Mouse (Mus musculus) liver, adult 2 months (tissue): ENCODE measurements around the gene Pygo2. TPM values are rescaled to one million over a fixed set of nuclear protein-coding genes. Genes with fewer than 3 reads are reported as not detected.

ENCODE experiments used
- DNase-seq: peaks from one replicate; pipeline ENCODE4 v3.0.0-alpha.2; 2011; ENCODE audit warnings: low read depth, low spot score; ENCODE audit errors: extremely low read depth
- H3K27ac ChIP-seq: fragments of 200-500 bp; replicated peaks from 2 replicates; pipeline ENCODE4 v1.5.1; 2012; ENCODE audit warnings: low read depth, mild to moderate bottlenecking, control low read depth, inconsistent platforms, low read length; ENCODE audit not compliant: insufficient read depth
- H3K27me3 ChIP-seq: fragments of 200-500 bp; 2 replicates; pipeline ENCODE4 v1.6.1; 2012; ENCODE audit warnings: mild to moderate bottlenecking, moderate library complexity, low read length, inconsistent platforms; ENCODE audit not compliant: control insufficient read depth, insufficient read depth
- H3K36me3 ChIP-seq: fragments of 200-500 bp; 2 replicates; pipeline ENCODE4 v1.6.1; 2012; ENCODE audit warnings: low read length, inconsistent platforms; ENCODE audit not compliant: control insufficient read depth, insufficient read depth
- H3K4me1 ChIP-seq: fragments of 200-500 bp; 2 replicates; pipeline ENCODE4 v1.6.1; 2011; ENCODE audit warnings: low read length; ENCODE audit not compliant: control insufficient read depth, insufficient read depth
- H3K4me3 ChIP-seq: fragments of 200-500 bp; 2 replicates; pipeline ENCODE4 v1.5.1; 2011; ENCODE audit warnings: low read depth, mild to moderate bottlenecking, control low read depth, low read length, moderate library complexity; ENCODE audit not compliant: insufficient read depth
- H3K79me2 ChIP-seq: fragments of 200-500 bp; 2 replicates; pipeline ENCODE4 v1.6.1; 2012; ENCODE audit warnings: inconsistent platforms, mild to moderate bottlenecking, low read length, moderate library complexity; ENCODE audit not compliant: control insufficient read depth, insufficient read depth
- H3K9ac ChIP-seq: fragments of 200-500 bp; 2 replicates; pipeline ENCODE4 v1.6.1; 2012; ENCODE audit warnings: low read depth, mild to moderate bottlenecking, control low read depth, inconsistent platforms, low read length
- CTCF ChIP-seq: fragments of 200-500 bp; IDR thresholded peaks from 2 replicates; pipeline ENCODE4 v1.5.1; 2011; ENCODE audit warnings: low read depth, low read length, control low read depth
- POLR2A ChIP-seq: fragments of 200-500 bp; IDR thresholded peaks from 2 replicates; pipeline ENCODE4 v1.6.1; 2011; ENCODE audit warnings: low read length, control low read depth; ENCODE audit not compliant: insufficient read depth; ENCODE audit errors: extremely low read depth
- WGBS: fragments of 180-500 bp; shearing (Covaris S2); methylation state at CpG from one replicate; pipeline ENCODE4 v1.1.7; 2018; 5-methylcytosine and 5-hydroxymethylcytosine counted together
- polyA plus RNA-seq: library from polyadenylated mRNA; depleted of rRNA; stranded (reverse); fragments of >200 nt; gene quantifications from 2 replicates; pipeline ENCODE4 v1.2.3, GENCODE M21; 2012
- total RNA-seq: library from RNA; depleted of rRNA; stranded (reverse); fragments of >200 nt; gene quantifications from 2 replicates; pipeline ENCODE4 v1.2.3, GENCODE M21; 2014

The Pygo2 gene
- total and polyA plus RNA-seq, 2 experiments: 4.4 to 26.5 TPM

DNA sequence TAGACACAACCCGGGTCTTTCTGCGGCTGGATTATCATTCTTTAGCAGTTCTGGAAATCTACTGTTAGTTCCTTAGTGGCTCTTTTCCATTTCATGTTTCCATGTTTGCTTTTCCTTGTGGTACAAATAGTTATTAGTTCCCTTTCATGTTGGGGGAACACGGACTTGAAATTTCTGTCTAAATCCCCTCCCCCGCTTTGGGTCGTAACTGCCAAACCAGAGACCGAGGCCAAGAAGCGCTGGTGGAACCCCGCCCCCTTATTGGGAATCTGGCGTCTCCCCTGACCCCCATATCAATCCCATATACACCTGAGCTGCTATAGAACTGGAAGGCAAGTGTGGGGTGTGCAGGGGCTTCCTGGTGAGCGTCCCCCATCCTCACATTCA, 34.6 kb upstream of the Pygo2 start:
- Histone ChIP-seq H3K27ac (peak overlapping the region; percentile 98), H3K9ac (peak overlapping the region; percentile 92), H3K4me1 (peaks cover 13% of the 10 kb centered on the region), H3K4me3 (peak overlapping the region; percentile 85), H3K27me3 (no peaks in the 10 kb centered on the region), H3K79me2 (peaks cover 23% of the 10 kb centered on the region), H3K36me3 (peaks cover 2% of the 10 kb centered on the region; the same call in 1 of the 2 replicates)
- peak; percentile 61 for DNase-seq
- TF ChIP-seq CTCF (no peak), POLR2A (no peak)
- 1% methylated on average over 10 of the region's 10 CpGs for WGBS

DNA sequence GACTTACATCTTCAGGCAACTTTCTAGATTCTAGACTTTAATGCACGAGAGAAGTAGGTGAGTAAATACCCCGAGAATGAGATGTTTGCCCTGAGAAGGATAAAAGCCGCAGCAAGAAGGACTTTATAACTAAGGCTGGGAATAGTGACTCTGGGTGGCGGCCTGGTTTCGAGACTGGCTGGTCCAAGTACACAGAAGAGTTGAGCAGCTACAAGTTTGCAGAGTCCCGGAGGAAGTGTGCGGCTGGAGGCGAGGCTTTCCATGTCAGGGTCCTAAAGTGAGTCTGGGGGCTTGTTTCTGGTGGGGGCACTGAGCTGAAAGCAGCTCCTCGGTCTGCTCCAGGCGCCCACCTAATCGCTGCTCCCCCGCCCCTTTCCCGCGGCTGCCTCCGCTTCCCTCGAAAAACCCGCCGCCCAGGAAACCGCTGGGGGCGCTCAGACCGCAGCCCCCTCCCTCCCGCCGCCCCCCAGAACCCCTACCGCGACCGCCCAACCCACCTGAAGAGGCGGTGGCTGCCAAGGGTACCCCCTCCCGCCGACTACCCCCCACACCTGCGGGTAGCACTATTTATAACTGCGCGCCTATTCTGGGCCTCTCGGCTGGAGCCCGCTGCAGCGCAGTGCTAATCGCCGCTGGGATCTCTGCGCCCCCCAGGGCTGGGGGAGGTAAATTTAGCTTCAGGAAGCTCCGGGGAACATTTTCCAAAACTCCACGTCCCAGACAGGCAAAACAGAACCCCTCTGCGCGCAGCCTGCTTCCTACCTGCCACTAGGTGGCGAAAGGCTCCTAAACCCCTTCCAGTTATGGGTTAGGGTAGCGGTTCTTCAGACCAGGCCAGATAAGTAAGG, 34.0 kb upstream of the Pygo2 start:
- Histone ChIP-seq H3K27ac (peak overlapping the region; percentile 98), H3K27me3 (no peaks in the 10 kb centered on the region), H3K36me3 (peaks cover 2% of the 10 kb centered on the region; the same call in 1 of the 2 replicates), H3K4me1 (peaks cover 8% of the 10 kb centered on the region), H3K4me3 (peak overlapping the region; percentile 85), H3K9ac (peak overlapping the region; percentile 92), H3K79me2 (peaks cover 18% of the 10 kb centered on the region)
- peak; percentile 76 for DNase-seq
- WGBS: under 1% methylated on average over 42 of the region's 44 CpGs
- TF ChIP-seq CTCF (peak; percentile 92), POLR2A (no peak)

DNA sequence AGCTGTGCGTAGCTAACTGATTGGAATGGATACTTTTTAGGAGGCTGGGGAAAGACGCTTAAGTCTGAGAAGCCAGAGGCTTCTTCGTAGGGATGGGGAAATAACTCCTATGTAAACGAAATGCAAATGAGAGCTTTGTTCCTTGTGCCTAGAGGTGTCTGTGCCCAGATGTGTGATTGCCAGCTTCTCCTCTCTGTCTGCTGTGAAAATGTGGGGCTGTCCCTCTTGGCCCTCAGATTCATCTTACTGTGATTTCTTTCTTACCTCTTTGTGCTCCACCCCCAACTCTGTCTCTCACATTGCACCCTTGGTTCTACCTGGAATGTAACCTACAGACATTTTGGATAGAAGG, 33.4 kb upstream of the Pygo2 start:
- peak overlapping the region; percentile 79 for H3K27ac ChIP-seq
- peaks cover 2% of the 10 kb centered on the region; the same call in 1 of the 2 replicates for H3K36me3 ChIP-seq
- peak overlapping the region; percentile 92 for H3K9ac ChIP-seq
- 0% methylated on average over 4 of the region's 4 CpGs for WGBS
- peaks cover 4% of the 10 kb centered on the region; the same call in 1 of the 2 replicates for H3K4me1 ChIP-seq
- no peaks in the 10 kb centered on the region for H3K27me3 ChIP-seq
- TF ChIP-seq POLR2A: no peak
- no peak for TF ChIP-seq CTCF
- peaks cover 12% of the 10 kb centered on the region; the same call in 1 of the 2 replicates for H3K79me2 ChIP-seq
- H3K4me3 ChIP-seq: peak overlapping the region; percentile 85
- no peak for DNase-seq

DNA sequence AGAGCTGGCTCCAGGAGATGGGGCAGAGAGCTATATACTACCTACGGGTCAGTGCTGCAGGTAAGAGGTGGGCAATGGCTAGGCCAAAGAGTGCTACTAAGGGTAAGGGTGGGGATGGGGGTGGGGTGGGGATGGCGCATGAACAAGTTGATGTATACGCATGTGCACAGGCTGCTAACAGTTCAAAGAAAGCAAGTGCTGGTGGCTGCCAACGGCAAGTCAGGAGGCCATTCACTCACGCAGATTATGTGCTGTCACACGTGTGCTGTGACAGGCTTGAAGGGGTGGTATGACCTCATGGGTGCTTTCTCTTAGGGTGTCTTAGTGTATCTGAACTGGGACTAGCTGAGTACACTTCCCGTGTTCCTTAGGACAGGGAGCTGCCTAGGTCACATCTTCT, 28.7 kb upstream of the Pygo2 start:
- WGBS: 90% methylated on average over 7 of the region's 7 CpGs
- H3K79me2 ChIP-seq: peaks cover 5% of the 10 kb centered on the region; the same call in 1 of the 2 replicates
- peaks cover 6% of the 10 kb centered on the region; the same call in 1 of the 2 replicates for H3K4me1 ChIP-seq
- H3K27ac ChIP-seq: no peak overlapping the region
- H3K4me3 ChIP-seq: no peak overlapping the region
- H3K27me3 ChIP-seq: no peaks in the 10 kb centered on the region
- TF ChIP-seq POLR2A (no peak), CTCF (no peak)
- DNase-seq: no peak
- H3K36me3 ChIP-seq: peaks cover 14% of the 10 kb centered on the region; the same call in 1 of the 2 replicates
- H3K9ac ChIP-seq: no peak overlapping the region

DNA sequence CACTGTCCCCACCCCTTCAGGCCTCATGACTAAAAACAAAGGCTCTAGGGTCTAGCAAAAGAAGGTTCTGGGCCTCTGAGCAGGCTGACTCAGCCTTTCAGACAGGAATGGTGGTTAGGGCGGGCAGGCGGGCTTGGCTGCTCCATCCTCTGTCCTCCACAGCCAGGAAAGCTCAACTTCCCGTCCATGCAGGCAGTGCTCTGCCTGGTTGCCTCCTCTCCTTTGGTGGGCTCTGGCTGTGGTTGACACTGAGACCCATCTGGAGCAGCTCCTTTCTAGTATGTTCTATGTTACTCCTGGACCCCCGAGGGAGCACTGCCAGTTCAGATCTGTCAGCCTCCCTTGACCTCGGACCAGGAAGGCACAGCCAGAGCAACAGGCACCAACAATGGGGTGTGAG, 27.3 kb upstream of the Pygo2 start, which contains the start of gene Lenep:
TSS of gene Lenep (minus strand) at position 101 of the 400 bp plus-strand sequence.
- no peak within 1 kb of the TSS for H3K4me3 ChIP-seq
- TF ChIP-seq POLR2A (no peak), CTCF (no peak)
- H3K27ac ChIP-seq: no peak within 1 kb of the TSS
- no peak for DNase-seq
- 88% methylated on average over 5 of the region's 5 CpGs for WGBS
- no peak within 1 kb of the TSS for H3K9ac ChIP-seq
- H3K4me1 ChIP-seq: peaks cover 10% of the 10 kb centered on the region; the same call in 1 of the 2 replicates
- peaks cover 8% of the 10 kb centered on the region; the same call in 1 of the 2 replicates for H3K79me2 ChIP-seq
- peaks cover 14% of the 10 kb centered on the region; the same call in 1 of the 2 replicates for H3K36me3 ChIP-seq
- H3K27me3 ChIP-seq: no peaks in the 10 kb centered on the region
